Mouse (Mus musculus) liver, adult 2 months (tissue): Measurements from ENCODE around the gene BC030499.

ENCODE experiments used
- CTCF ChIP-seq: fragments of 200-500 bp; IDR thresholded peaks from 2 replicates; pipeline ENCODE4 v1.5.1; 2011; ENCODE audit warnings: low read depth, low read length, control low read depth
- POLR2A ChIP-seq: fragments of 200-500 bp; IDR thresholded peaks from 2 replicates; pipeline ENCODE4 v1.6.1; 2011; ENCODE audit warnings: low read length, control low read depth; ENCODE audit not compliant: insufficient read depth; ENCODE audit errors: extremely low read depth

DNA sequence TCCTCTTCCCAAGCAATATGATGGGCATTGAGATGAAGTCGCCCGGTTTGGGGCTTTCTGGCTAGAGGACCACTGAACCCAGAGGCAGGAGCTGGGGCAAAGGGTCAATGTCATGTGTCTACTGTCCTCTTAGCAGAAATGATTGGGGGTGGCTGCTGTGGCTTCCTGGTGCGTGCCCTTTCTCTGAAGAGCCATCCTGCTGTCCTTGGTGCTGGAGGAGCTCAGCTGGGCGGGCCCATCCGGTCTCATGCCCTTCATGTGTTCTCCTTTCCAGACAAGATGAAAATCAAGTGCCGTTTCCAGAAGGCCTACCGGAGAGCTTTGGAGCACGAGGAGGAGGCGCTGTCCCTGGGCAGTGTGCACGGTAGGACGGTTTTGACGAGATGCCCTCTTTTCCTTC is 42.0 kb downstream of the BC030499 start:
- TF ChIP-seq CTCF (no peak), POLR2A (no peak)
